Mouse (Mus musculus) megakaryocyte, embryonic 14.5 days (primary cell): ENCODE measurements at regions not wholly inside any gene's neighbourhood (a gene's known extent, or its start where the extent isn't known, plus 50 kb on each side); places are given as distances from the start of the nearest gene placed in this dataset.

Experiments used
- H3K27me3 ChIP-seq: replicated peaks from 2 replicates; pipeline ENCODE3; 2012; ENCODE audit warnings: inconsistent platforms
- H3K36me3 ChIP-seq: replicated peaks from 2 replicates; pipeline ENCODE3; 2012; ENCODE audit warnings: low read length, inconsistent platforms, mixed read lengths
- H3K4me1 ChIP-seq: 2 replicates; pipeline ENCODE4 v1.6.1; 2012; ENCODE audit warnings: inconsistent platforms
- H3K4me3 ChIP-seq: replicated peaks from 2 replicates; pipeline ENCODE3; 2012; ENCODE audit warnings: moderate library complexity, mild to moderate bottlenecking, inconsistent platforms
- H3K9me3 ChIP-seq: 2 replicates; pipeline ENCODE4 v1.6.1; 2012; ENCODE audit warnings: inconsistent platforms
- FLI1 ChIP-seq: IDR thresholded peaks from 2 replicates; pipeline ENCODE4 v1.6.1; 2012; ENCODE audit warnings: low read length, inconsistent platforms, mixed read lengths
- GATA1 ChIP-seq: IDR thresholded peaks from 3 replicates; pipeline ENCODE4 v1.6.1; 2012; ENCODE audit warnings: mixed read lengths, low read length, inconsistent platforms, borderline replicate concordance

DNA sequence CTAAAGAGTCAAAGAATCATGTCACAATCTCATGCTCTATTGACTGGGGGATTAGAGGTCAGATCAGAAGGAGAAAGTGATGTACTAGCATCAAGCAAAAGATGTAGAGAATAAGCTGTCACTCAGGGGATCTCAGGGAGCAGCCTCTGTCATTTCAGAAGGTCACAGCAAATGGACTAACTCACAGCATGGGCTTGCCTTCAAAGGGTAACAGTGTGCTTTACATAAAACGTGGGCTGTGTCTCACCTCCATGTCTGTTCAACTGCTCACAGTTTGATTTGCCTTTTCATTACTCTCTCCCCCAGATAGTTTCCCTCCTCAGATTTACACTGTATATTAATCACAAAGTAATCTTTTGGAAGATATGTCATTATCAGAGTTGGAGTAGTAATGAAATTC is 527.4 kb upstream of the Tyrp1 start:
- Histone ChIP-seq H3K27me3 (no peaks in the 10 kb centered on the region), H3K36me3 (no peaks in the 10 kb centered on the region), H3K9me3 (no peaks in the 10 kb centered on the region), H3K4me3 (no peak overlapping the region), H3K4me1 (no peaks in the 10 kb centered on the region)
- no peak for TF ChIP-seq GATA1
- no peak for TF ChIP-seq FLI1

DNA sequence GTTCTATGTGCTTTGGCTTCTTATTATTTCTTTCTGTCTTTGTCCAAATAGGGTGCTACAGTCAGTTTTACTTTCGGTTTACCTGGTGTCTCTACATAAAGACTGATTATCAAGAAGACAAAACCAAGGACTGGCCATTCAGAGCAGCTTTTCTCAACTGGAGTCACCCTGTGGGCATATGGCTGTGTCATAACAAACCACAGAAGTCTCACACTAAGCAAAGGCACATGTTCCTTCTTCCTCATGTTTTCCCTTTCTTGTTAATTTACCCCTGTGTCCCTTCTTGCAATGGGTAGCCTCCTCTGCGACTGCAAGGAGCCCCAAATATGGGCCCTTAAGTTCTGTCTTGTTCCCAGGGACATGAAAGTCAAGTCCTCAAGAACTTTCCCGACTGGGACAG is 523.3 kb upstream of the Tyrp1 start:
- TF ChIP-seq GATA1 (no peak), FLI1 (no peak)
- no peaks in the 10 kb centered on the region for H3K4me1 ChIP-seq
- H3K27me3 ChIP-seq, result no peaks in the 10 kb centered on the region
- no peaks in the 10 kb centered on the region for H3K9me3 ChIP-seq
- no peaks in the 10 kb centered on the region for H3K36me3 ChIP-seq
- no peak overlapping the region for H3K4me3 ChIP-seq

DNA sequence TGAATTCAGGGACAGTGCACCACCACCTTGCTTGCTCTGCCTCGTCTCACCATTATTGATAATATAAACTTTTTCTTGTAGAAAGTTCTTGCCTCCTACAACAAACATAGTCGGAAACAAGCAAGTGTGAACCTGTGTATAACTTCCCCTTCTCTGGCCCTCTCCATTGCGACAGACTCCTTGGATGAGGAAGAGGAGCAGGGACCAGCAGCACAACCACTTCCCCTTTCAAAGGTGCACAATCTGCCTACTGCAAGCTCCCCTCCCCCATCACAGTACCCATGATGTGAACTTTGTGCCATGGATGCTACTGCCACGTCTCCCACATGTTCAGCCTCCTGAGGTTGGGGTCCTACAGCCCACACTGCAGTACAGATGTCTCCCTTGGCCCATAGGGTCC is 522.8 kb upstream of the Tyrp1 start:
- no peaks in the 10 kb centered on the region for H3K4me1 ChIP-seq
- peak overlapping the region; percentile 51 for H3K4me3 ChIP-seq
- H3K27me3 ChIP-seq, result no peaks in the 10 kb centered on the region
- no peaks in the 10 kb centered on the region for H3K36me3 ChIP-seq
- 0 out of 2 replicates have a peak, but pooled peaks cover 2% of the 10 kb centered on the region for H3K9me3 ChIP-seq
- TF ChIP-seq FLI1, result no peak
- no peak for TF ChIP-seq GATA1
